ENCODE assay signal across 10 mouse cellular contexts in genomic region chr15:25754342-25754951, GRCm38 (mm10).
A peak's percentile ranks its signal among the peaks of the same experiment; 100 is the strongest.
DNase-seq lines count a peak whose midpoint lies in the region; ATAC-seq lines count a peak whose summit lies in the region.
"Had no signal": no experiment of that assay in that cellular context is flagged by ENCODE, and none has a peak within 500 bp of the region (broad histone marks: within the 10 kb centered on the region; RNA-seq: fewer than 3 reads in every experiment).

No protein-coding gene starts in this region.

- H3K27me3 ChIP-seq in forebrain, embryonic 10.5 days (ENCODE audit: poor library complexity, severe bottlenecking), result peaks cover 15% of the 10 kb centered on the region; the same call in 1 of the 2 replicates
- H3K27me3 ChIP-seq in limb, embryonic 12.5 days, result no peaks in the 10 kb centered on the region
- H3K27me3 ChIP-seq in liver, embryonic 12.5 days (replicated peaks), result no peaks in the 10 kb centered on the region
- H3K27me3 ChIP-seq: stomach, embryonic 15.5 days had no signal

- peaks cover 93% of the 10 kb centered on the region for H3K4me1 ChIP-seq in forebrain, embryonic 10.5 days
- H3K4me1 ChIP-seq in limb, embryonic 12.5 days (replicated peaks), result peaks cover 11% of the 10 kb centered on the region
- H3K4me1 ChIP-seq in liver, embryonic 12.5 days, result peaks cover 8% of the 10 kb centered on the region; the same call in 1 of the 2 replicates

- 11% methylated on average over 13 of the region's 13 CpGs for WGBS in forebrain, embryonic 10.5 days
- 32% methylated on average over 13 of the region's 13 CpGs for WGBS in limb, embryonic 12.5 days
- WGBS in liver, embryonic 12.5 days (ENCODE audit: insufficient replicate concordance), result 66% methylated on average over 13 of the region's 13 CpGs

- H3K27ac ChIP-seq in forebrain, embryonic 10.5 days, result peak overlapping the region; percentile 91
- no peak overlapping the region for H3K27ac ChIP-seq in limb, embryonic 12.5 days
- no peak overlapping the region for H3K27ac ChIP-seq in liver, embryonic 12.5 days
- H3K27ac ChIP-seq: stomach, embryonic 15.5 days had no signal

- DNase-seq in thymus, postnatal 25 days, result peak; percentile 18
- DNase-seq in thymus, postnatal 0 days (ENCODE audit: low spot score), result no peak
- DNase-seq in forebrain, embryonic 10.5 days (ENCODE audit: extremely low spot score, low spot score), result peak; percentile 66
- DNase-seq in kidney, postnatal 14 days, result no peak
- DNase-seq: heart, postnatal 4 days; lung, adult 2 months had no signal

- H3K9me3 ChIP-seq in forebrain, embryonic 10.5 days, result peaks cover 6% of the 10 kb centered on the region; the same call in 1 of the 2 replicates
- peaks cover 6% of the 10 kb centered on the region; the same call in 1 of the 2 replicates for H3K9me3 ChIP-seq in limb, embryonic 12.5 days
- no peaks in the 10 kb centered on the region for H3K9me3 ChIP-seq in liver, embryonic 12.5 days (replicated peaks)
- H3K9me3 ChIP-seq: stomach, embryonic 15.5 days had no signal

- H3K4me3 ChIP-seq in forebrain, embryonic 10.5 days, result peak overlapping the region; percentile 51
- no peak overlapping the region for H3K4me3 ChIP-seq in limb, embryonic 12.5 days (replicated peaks)
- H3K4me3 ChIP-seq in liver, embryonic 12.5 days, result no peak overlapping the region
- H3K4me3 ChIP-seq: stomach, embryonic 15.5 days had no signal

- H3K4me2 ChIP-seq in limb, embryonic 12.5 days, result no peak overlapping the region
- no peak overlapping the region for H3K4me2 ChIP-seq in liver, embryonic 12.5 days
- H3K4me2 ChIP-seq: stomach, embryonic 15.5 days had no signal

- H3K36me3 ChIP-seq in forebrain, embryonic 10.5 days (replicated peaks), result peaks cover 8% of the 10 kb centered on the region
- peaks cover 54% of the 10 kb centered on the region for H3K36me3 ChIP-seq in limb, embryonic 12.5 days
- peaks cover 12% of the 10 kb centered on the region for H3K36me3 ChIP-seq in liver, embryonic 12.5 days
- H3K36me3 ChIP-seq: stomach, embryonic 15.5 days had no signal

- 0 out of 2 replicates have a peak overlapping the region, but pooled peaks have one; percentile 12 for H3K9ac ChIP-seq in limb, embryonic 12.5 days (replicated peaks)
- H3K9ac ChIP-seq in liver, embryonic 12.5 days, result no peak overlapping the region
- H3K9ac ChIP-seq: stomach, embryonic 15.5 days had no signal

- 0 out of 2 replicates have a peak, but pooled peaks have one; percentile 34 for ATAC-seq in limb, embryonic 12.5 days (ENCODE audit: insufficient number of reproducible peaks, insufficient read depth, low FRiP score, low TSS enrichment, low read depth)
- no peak for ATAC-seq in megakaryocyte-erythroid progenitor cell, adult 5-6 weeks (replicated peaks; ENCODE audit: low FRiP score, low TSS enrichment, poor library complexity, severe bottlenecking)
- no peak for ATAC-seq in liver, embryonic 12.5 days

Comparison
In these comparisons a context has a peak if more than half of its experiments do, and no peak if none do; other contexts are left out.
1. DNase-seq: peak in thymus, postnatal 25 days (single experiment) and forebrain, embryonic 10.5 days (single experiment); none in thymus, postnatal 0 days (single experiment) and kidney, postnatal 14 days (single experiment).